Mouse (Mus musculus) CH12.LX (cell line): ENCODE data around the gene Pfkp. TPM values are rescaled to one million over a fixed set of nuclear protein-coding genes. Genes with fewer than 3 reads are reported as not detected.
A peak's percentile ranks its signal among the peaks of the same experiment; 100 is the strongest.

Experiments used
- DNase-seq: peaks from one replicate; pipeline ENCODE4 v3.0.0-alpha.2; 2013; ENCODE audit errors: extremely low read depth
- H3K27ac ChIP-seq: 2 replicates; pipeline ENCODE4 v1.5.1; 2012; ENCODE audit warnings: low read depth, mild to moderate bottlenecking, control low read depth, moderate library complexity; ENCODE audit not compliant: insufficient read depth
- H3K27me3 ChIP-seq: replicated peaks from 2 replicates; pipeline ENCODE3; 2012; ENCODE audit warnings: inconsistent platforms
- H3K36me3 ChIP-seq, 2 experiments: replicated peaks in 1 of 2; 2 replicates each; pipeline versions ENCODE3 to v1.6.1; 2012; ENCODE audit warnings: inconsistent platforms in 1 of 2, low read length in 1 of 2, mild to moderate bottlenecking in 1 of 2, mixed read lengths in 1 of 2, moderate library complexity in 1 of 2; ENCODE audit not compliant: control insufficient read depth in 1 of 2, insufficient read depth in 1 of 2
- H3K4me1 ChIP-seq, 2 experiments: 2 replicates each; pipeline ENCODE4 v1.6.1; 2012; ENCODE audit warnings: inconsistent platforms in 1 of 2, moderate library complexity in 1 of 2; ENCODE audit not compliant: insufficient read depth in 2 of 2, control insufficient read depth in 1 of 2
- H3K4me2 ChIP-seq: 2 replicates; pipeline ENCODE4 v1.6.1; 2012; ENCODE audit warnings: low read depth, mild to moderate bottlenecking, control low read depth; ENCODE audit not compliant: poor library complexity, insufficient read depth, severe bottlenecking
- H3K4me3 ChIP-seq, 3 experiments: fragments of 150-350 bp in 1 of 3; sonication (generic) in 1 of 3; replicated peaks in 1 of 3; 2 replicates each; pipeline versions ENCODE3 to v1.5.1; 2011 to 2012; ENCODE audit warnings: low read depth in 2 of 3, low read length in 2 of 3, mild to moderate bottlenecking in 2 of 3, moderate library complexity in 2 of 3, control low read depth in 1 of 3, improper control_type of control experiment in 1 of 3, inconsistent platforms in 1 of 3, mixed read lengths in 1 of 3; ENCODE audit not compliant: poor library complexity in 1 of 3
- H3K79me2 ChIP-seq: replicated peaks from 2 replicates; pipeline ENCODE4 v1.6.1; 2012; ENCODE audit warnings: mild to moderate bottlenecking, moderate library complexity; ENCODE audit not compliant: control insufficient read depth, poor library complexity, insufficient read depth, severe bottlenecking; ENCODE audit errors: extremely low read depth
- H3K9ac ChIP-seq: 2 replicates; pipeline ENCODE4 v1.6.1; 2012; ENCODE audit warnings: low read depth, mild to moderate bottlenecking, control low read depth, moderate library complexity; ENCODE audit not compliant: insufficient read depth
- H3K9me3 ChIP-seq: replicated peaks from 2 replicates; pipeline ENCODE3; 2012; ENCODE audit warnings: low read length, inconsistent platforms, mixed read lengths
- BHLHE40 ChIP-seq: IDR thresholded peaks from 2 replicates; pipeline ENCODE4 v1.6.1; 2011; ENCODE audit warnings: mild to moderate bottlenecking, low read depth, low read length, improper control_type of control experiment
- CHD1 ChIP-seq: IDR thresholded peaks from 2 replicates; pipeline ENCODE4 v1.6.1; 2012; ENCODE audit warnings: low read depth, low read length, improper control_type of control experiment, inconsistent platforms
- CHD2 ChIP-seq: IDR thresholded peaks from 2 replicates; pipeline ENCODE4 v1.6.1; 2011; ENCODE audit warnings: low read length, improper control_type of control experiment
- CTCF ChIP-seq, 2 experiments: IDR thresholded peaks in 1 of 2; conservative IDR thresholded peaks in 1 of 2; 2 replicates each; pipeline ENCODE4 v1.5.1; 2011 to 2012; ENCODE audit warnings: low read depth in 2 of 2, low read length in 2 of 2, improper control_type of control experiment in 1 of 2, inconsistent platforms in 1 of 2, mild to moderate bottlenecking in 1 of 2, moderate library complexity in 1 of 2
- ELF1 ChIP-seq: IDR thresholded peaks from 2 replicates; pipeline ENCODE4 v1.6.1; 2014; ENCODE audit warnings: low read depth, mild to moderate bottlenecking, inconsistent platforms, low read length, improper control_type of control experiment
- ETS1 ChIP-seq: conservative IDR thresholded peaks from 2 replicates; pipeline ENCODE4 v1.6.1; 2012; ENCODE audit warnings: low read depth, mild to moderate bottlenecking, inconsistent platforms, low read length, improper control_type of control experiment, moderate library complexity
- GABPA ChIP-seq: IDR thresholded peaks from 2 replicates; pipeline ENCODE4 v1.6.1; 2012; ENCODE audit warnings: low read depth, low read length, improper control_type of control experiment, inconsistent platforms; ENCODE audit not compliant: insufficient replicate concordance
- HCFC1 ChIP-seq: IDR thresholded peaks from 2 replicates; pipeline ENCODE4 v1.6.1; 2012; ENCODE audit warnings: low read depth, mild to moderate bottlenecking, inconsistent platforms, low read length, improper control_type of control experiment
- IRF4 ChIP-seq: IDR thresholded peaks from 2 replicates; pipeline ENCODE4 v1.6.1; 2014; ENCODE audit warnings: low read depth, mild to moderate bottlenecking, inconsistent platforms, low read length, improper control_type of control experiment
- JUN ChIP-seq: IDR thresholded peaks from 2 replicates; pipeline ENCODE4 v1.6.1; 2011; ENCODE audit warnings: low read depth, mild to moderate bottlenecking, low read length, improper control_type of control experiment, moderate library complexity; ENCODE audit not compliant: insufficient read depth
- JUND ChIP-seq: conservative IDR thresholded peaks from 2 replicates; pipeline ENCODE4 v1.6.1; 2011; ENCODE audit warnings: low read depth, low read length, improper control_type of control experiment
- KAT2A ChIP-seq: IDR thresholded peaks from 2 replicates; pipeline ENCODE4 v1.6.1; 2012; ENCODE audit warnings: low read length, improper control_type of control experiment, inconsistent platforms; ENCODE audit not compliant: insufficient replicate concordance
- MAFK ChIP-seq: IDR thresholded peaks from 2 replicates; pipeline ENCODE4 v1.6.1; 2011; ENCODE audit warnings: low read length, improper control_type of control experiment; ENCODE audit not compliant: insufficient replicate concordance
- MAX ChIP-seq: IDR thresholded peaks from 2 replicates; pipeline ENCODE4 v1.6.1; 2011; ENCODE audit warnings: low read length, improper control_type of control experiment
- MAZ ChIP-seq: IDR thresholded peaks from 2 replicates; pipeline ENCODE4 v1.6.1; 2012; ENCODE audit warnings: low read depth, mild to moderate bottlenecking, inconsistent platforms, low read length, improper control_type of control experiment, moderate library complexity
- MEF2A ChIP-seq: IDR thresholded peaks from 2 replicates; pipeline ENCODE4 v1.6.1; 2014; ENCODE audit warnings: low read depth, mild to moderate bottlenecking, inconsistent platforms, low read length, improper control_type of control experiment, borderline replicate concordance
- MXI1 ChIP-seq: IDR thresholded peaks from 2 replicates; pipeline ENCODE4 v1.6.1; 2011; ENCODE audit warnings: mild to moderate bottlenecking, low read depth, low read length, improper control_type of control experiment
- MYC ChIP-seq: IDR thresholded peaks from 2 replicates; pipeline ENCODE4 v1.6.1; 2011; ENCODE audit warnings: low read depth, mild to moderate bottlenecking, improper control_type of control experiment, low read length
- POLR2AphosphoS2 ChIP-seq: IDR thresholded peaks from 2 replicates; pipeline ENCODE4 v1.6.1; 2011; ENCODE audit warnings: low read depth, low read length, improper control_type of control experiment
- RAD21 ChIP-seq: IDR thresholded peaks from 2 replicates; pipeline ENCODE4 v1.6.1; 2011; ENCODE audit warnings: low read depth, mild to moderate bottlenecking, low read length, improper control_type of control experiment, moderate library complexity
- RCOR1 ChIP-seq: conservative IDR thresholded peaks from 2 replicates; pipeline ENCODE4 v1.6.1; 2012; ENCODE audit warnings: low read depth, mild to moderate bottlenecking, inconsistent platforms, low read length, improper control_type of control experiment
- SIN3A ChIP-seq: IDR thresholded peaks from 2 replicates; pipeline ENCODE4 v1.6.1; 2012; ENCODE audit warnings: low read length, improper control_type of control experiment, inconsistent platforms
- SMC3 ChIP-seq: IDR thresholded peaks from 2 replicates; pipeline ENCODE4 v1.6.1; 2011; ENCODE audit warnings: low read depth, low read length, improper control_type of control experiment
- TBP ChIP-seq: conservative IDR thresholded peaks from 2 replicates; pipeline ENCODE4 v1.6.1; 2011; ENCODE audit warnings: low read depth, low read length, improper control_type of control experiment
- TCF12 ChIP-seq: IDR thresholded peaks from 2 replicates; pipeline ENCODE4 v1.6.1; 2014; ENCODE audit warnings: low read depth, mild to moderate bottlenecking, inconsistent platforms, low read length, improper control_type of control experiment
- USF2 ChIP-seq: conservative IDR thresholded peaks from 2 replicates; pipeline ENCODE4 v1.6.1; 2011; ENCODE audit warnings: low read depth, low read length, improper control_type of control experiment
- ZC3H11A ChIP-seq: IDR thresholded peaks from 2 replicates; pipeline ENCODE4 v1.6.1; 2012; ENCODE audit warnings: low read depth, mild to moderate bottlenecking, inconsistent platforms, low read length, improper control_type of control experiment
- ZKSCAN1 ChIP-seq: IDR thresholded peaks from 2 replicates; pipeline ENCODE4 v1.6.1; 2012; ENCODE audit warnings: low read depth, inconsistent platforms, low read length, improper control_type of control experiment, borderline replicate concordance
- ZMIZ1 ChIP-seq: IDR thresholded peaks from 2 replicates; pipeline ENCODE4 v1.6.1; 2012; ENCODE audit warnings: low read depth, mild to moderate bottlenecking, inconsistent platforms, low read length, improper control_type of control experiment
- ZNF384 ChIP-seq: IDR thresholded peaks from 2 replicates; pipeline ENCODE4 v1.6.1; 2012; ENCODE audit warnings: low read depth, low read length, improper control_type of control experiment, inconsistent platforms
- dilution Hi-C: fragments of 300-500 bp; cut with MboI; formaldehyde crosslinking; loops from 2 replicates; pipeline ENCODE4 v1.14.3; 2020; ENCODE audit warnings: low sequenced_read_pairs; ENCODE audit not compliant: extremely low pct_unique_long_range_greater_than_20kb, extremely low pct_ligation_motif_present
- in situ Hi-C: fragments of 300-500 bp; cut with MboI; formaldehyde crosslinking; loops from 3 replicates; pipeline ENCODE4 v1.14.3; 2019; ENCODE audit warnings: low sequenced_read_pairs, low pct_ligation_motif_present, low pct_unique_long_range_greater_than_20kb, mixed read lengths
- polyA plus RNA-seq: library from polyadenylated mRNA; unstranded; fragments of >175 nt; gene quantifications from 2 replicates; pipeline ENCODE4 v1.2.1, GENCODE M21; 2012; ENCODE audit warnings: low read depth; ENCODE audit not compliant: insufficient read length
- total RNA-seq, 2 experiments: library from RNA; depleted of rRNA; stranded (reverse); fragments of 300-350 nt in 1 of 2; fragments of >200 nt in 1 of 2; gene quantifications; 2 replicates each; pipeline ENCODE4 v1.2.3; 2012 to 2014

The Pfkp gene
- total and polyA plus RNA-seq, 3 experiments: 211 to 417 (median 239) TPM

GRCm38 (mm10) chr13:6639507-6640030, 9.0 kb downstream of the Pfkp start:
- Histone ChIP-seq H3K4me2 (peak overlapping the region; percentile 94), H3K79me2 (peaks cover 40% of the 10 kb centered on the region), H3K9ac (peak overlapping the region; percentile 78), H3K4me1 (peaks cover 27 to 90% of the 10 kb centered on the region in 2 experiments), H3K27ac (peak overlapping the region; percentile 55), H3K4me3 (peak overlapping the region in 1 of 3 experiments; percentile 34), H3K27me3 (no peaks in the 10 kb centered on the region), H3K36me3 (peaks cover 7 to 48% of the 10 kb centered on the region in 2 experiments), H3K9me3 (no peaks in the 10 kb centered on the region)
- dilution Hi-C loops (no loop called here), in situ Hi-C loops (loop anchor here (25.0 kb wide), 1 partner anchor 777 kb away; the partner anchor contains the start of gene Klf6)
- TF ChIP-seq POLR2AphosphoS2: no peak
- TF ChIP-seq ZC3H11A: no peak
- no peak for TF ChIP-seq MXI1
- no peak for TF ChIP-seq SMC3
- no peak for TF ChIP-seq CTCF (conservative IDR thresholded peaks at IDR 0.05 in 1 of 2, IDR thresholded peaks at IDR 0.05 in 1 of 2; ENCODE audit: low read depth in 2 of 2, low read length in 2 of 2)
- no peak for TF ChIP-seq ETS1
- TF ChIP-seq RAD21: no peak
- no peak for TF ChIP-seq GABPA
- TF ChIP-seq BHLHE40: no peak
- DNase-seq: no peak

DNA sequence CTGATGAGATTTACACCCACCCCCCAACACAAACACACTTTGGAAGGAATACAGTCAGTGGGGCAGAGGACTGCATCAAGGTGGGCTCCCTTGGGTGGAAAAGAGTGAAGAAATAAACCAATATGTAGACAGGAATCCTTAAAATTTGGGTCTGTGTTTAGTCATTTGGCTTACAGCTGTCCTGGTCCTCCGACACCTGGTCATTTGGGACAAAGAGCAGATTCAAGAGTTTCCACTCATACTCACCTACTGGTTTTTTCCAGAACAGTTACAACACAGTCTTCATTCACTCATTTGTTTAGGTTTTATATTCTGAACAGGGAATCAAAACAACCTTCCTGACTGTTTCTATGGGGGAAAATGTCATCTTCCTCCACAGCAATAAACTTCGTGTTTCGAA, 9.6 kb downstream of the Pfkp start:
- no peak for DNase-seq
- dilution Hi-C loops: no loop called here
- Histone ChIP-seq H3K9ac (peak overlapping the region; percentile 78), H3K4me2 (peak overlapping the region; percentile 94), H3K36me3 (peaks cover 8 to 50% of the 10 kb centered on the region in 2 experiments), H3K4me1 (peaks cover 27 to 90% of the 10 kb centered on the region in 2 experiments), H3K27ac (peak overlapping the region; percentile 55), H3K79me2 (peaks cover 38% of the 10 kb centered on the region), H3K27me3 (no peaks in the 10 kb centered on the region), H3K4me3 (no peak overlapping the region), H3K9me3 (no peaks in the 10 kb centered on the region)
- in situ Hi-C loops: loop anchor here (25.0 kb wide), 1 partner anchor 777 kb away; the partner anchor contains the start of gene Klf6
- TF ChIP-seq TCF12: peak; percentile 56; the same call in 1 of the 2 replicates
- no peak for TF ChIP-seq JUND
- no peak for TF ChIP-seq TBP
- no peak for TF ChIP-seq ZKSCAN1
- no peak for TF ChIP-seq USF2
- TF ChIP-seq ZNF384: no peak
- 0 out of 2 replicates have a peak, but pooled peaks have one; percentile 27 for TF ChIP-seq SIN3A
- no peak for TF ChIP-seq RCOR1
- no peak for TF ChIP-seq ELF1
- no peak for TF ChIP-seq SMC3
- no peak for TF ChIP-seq KAT2A
- no peak for TF ChIP-seq RAD21
- TF ChIP-seq JUN: no peak
- TF ChIP-seq MAFK: no peak
- no peak for TF ChIP-seq CHD1
- TF ChIP-seq HCFC1: no peak
- TF ChIP-seq ETS1: 0 out of 2 replicates have a peak, but pooled peaks have one; percentile 28
- TF ChIP-seq MAX: no peak
- TF ChIP-seq ZMIZ1: no peak
- TF ChIP-seq CTCF (conservative IDR thresholded peaks at IDR 0.05 in 1 of 2, IDR thresholded peaks at IDR 0.05 in 1 of 2; ENCODE audit: low read depth in 2 of 2, low read length in 2 of 2): no peak
- no peak for TF ChIP-seq MAZ
- no peak for TF ChIP-seq ZC3H11A
- TF ChIP-seq IRF4: peak; percentile 51; the same call in 1 of the 2 replicates
- no peak for TF ChIP-seq MXI1
- no peak for TF ChIP-seq BHLHE40
- no peak for TF ChIP-seq MEF2A
- TF ChIP-seq POLR2AphosphoS2: no peak
- TF ChIP-seq CHD2: no peak
- no peak for TF ChIP-seq MYC
